8 mouse cellular contexts compared by ENCODE assay signal in genomic region chr8:83893915-83894314, GRCm38 (mm10). TPM values are rescaled to one million over a fixed set of nuclear protein-coding genes. Genes with fewer than 3 reads are reported as not detected.
DNase-seq lines count a peak whose midpoint lies in the region; TF ChIP-seq lines count a peak whose summit lies in the region.

No protein-coding gene starts in this region.

- no peak overlapping the region for H3K4me3 ChIP-seq in liver, adult 2 months (ENCODE audit: insufficient read depth, low read depth, low read length)

- H3K27ac ChIP-seq in liver, adult 2 months (replicated peaks; ENCODE audit: insufficient read depth, low read depth, low read length), result no peak overlapping the region

- no peak overlapping the region for H3K9ac ChIP-seq in liver, adult 2 months (ENCODE audit: low read depth, low read length)

- TF ChIP-seq CTCF in liver, adult 2 months (IDR thresholded peaks at IDR 0.05; ENCODE audit: low read depth, low read length), result peak; percentile 93

- H3K27me3 ChIP-seq in liver, adult 2 months (ENCODE audit: control insufficient read depth, insufficient read depth, low read length), result no peaks in the 10 kb centered on the region

- intact Hi-C loops in heart, postnatal 36 days (cut with DNase I), result loop anchor here (1.0 to 2.0 kb wide), 3 partner anchors 111 to 231 kb away; no protein-coding TSS in a partner anchor

- no peak for TF ChIP-seq POLR2A in liver, adult 2 months (IDR thresholded peaks at IDR 0.05; ENCODE audit: extremely low read depth, insufficient read depth, low read length)

- peak; percentile 85 for DNase-seq in layer of hippocampus, adult 11-12 months (ENCODE audit: low spot score)
- DNase-seq in layer of hippocampus, adult 9-10 months (ENCODE audit: low spot score), result no peak
- peak; percentile 80 for DNase-seq in NIH3T3 (ENCODE audit: low read depth)
- peak; percentile 92 to 95 for DNase-seq in cerebellum, postnatal 25 days
- DNase-seq in heart, postnatal 36 days, result peak; percentile 78 to 84
- peak; percentile 37 for DNase-seq in liver, adult 2 months (ENCODE audit: extremely low read depth, low read depth, low spot score)
- peak; percentile 82 for DNase-seq in right cerebral cortex, adult 18-20 months
- peak; percentile 67 to 74 for DNase-seq in urinary bladder, adult 18-20 months (ENCODE audit: low spot score in 2 of 2)

- no peaks in the 10 kb centered on the region for H3K4me1 ChIP-seq in liver, adult 2 months (ENCODE audit: control insufficient read depth, insufficient read depth, low read length)

- H3K36me3 ChIP-seq in liver, adult 2 months (ENCODE audit: control insufficient read depth, insufficient read depth, low read length), result no peaks in the 10 kb centered on the region

- WGBS in liver, adult 2 months, result 3% methylated on average over 5 of the region's 5 CpGs

- no peaks in the 10 kb centered on the region for H3K79me2 ChIP-seq in liver, adult 2 months (ENCODE audit: control insufficient read depth, insufficient read depth, low read length)

RNA-seq across cellular contexts. Expression of gene Adgrl1, which starts 6.0 kb away (rescaled TPM):
- 10 to 100 TPM; 13.9 to 15.0 TPM for total RNA-seq in heart, postnatal 36 days (2021)
- total RNA-seq in liver, adult 2 months (2014; rRNA removed), result 1.6 TPM in 2 replicates
- 2.7 and 3.5 TPM in 2 replicates for polyA plus RNA-seq in liver, adult 2 months (2012; rRNA removed)
